Mouse (Mus musculus) Patski (cell line): ENCODE measurements around the gene Tert. TPM values are rescaled to one million over a fixed set of nuclear protein-coding genes. Genes with fewer than 3 reads are reported as not detected.

Source experiments
- ATAC-seq: fragments of 100-300 bp; one replicate; pipeline ENCODE4 v1.8.0; 2021
- CTCF ChIA-PET: fragments of 350-600 bp; sonication (Branson Sonifier 250); formaldehyde crosslinking; loops from one replicate; lab custom pipeline; 2022; ENCODE audit warnings: inconsistent platforms; lab: Charles Lee
- POLR2A ChIA-PET: fragments of 350-600 bp; sonication (Branson Sonifier 250); formaldehyde crosslinking; loops from one replicate; lab custom pipeline; 2022; ENCODE audit warnings: antibody characterized with exemption, inconsistent platforms; lab: Charles Lee
- DNase-seq: peaks from one replicate; pipeline ENCODE4 v3.0.0-alpha.2; 2011; ENCODE audit warnings: low read depth, low spot score
- H3K27me3 ChIP-seq: fragments of 371-371 bp; one replicate; pipeline ENCODE4 v1.5.1; 2021
- CTCF ChIP-seq: fragments of 100-300 bp; IDR thresholded peaks from one replicate; pipeline ENCODE4 v1.5.1; 2021
- in situ Hi-C: fragments of 300-500 bp; cut with MboI; formaldehyde crosslinking; loops from 3 replicates; pipeline ENCODE4 v1.11.1; 2018; ENCODE audit warnings: low pct_unique_long_range_greater_than_20kb, mixed read lengths
- polyA plus RNA-seq: library from polyadenylated mRNA; unstranded; gene quantifications from one replicate; pipeline ENCODE4 v1.2.3, GENCODE M21; 2021

The Tert gene
- polyA plus RNA-seq, 1 experiment from 2014 or later: 3.7 TPM

DNA sequence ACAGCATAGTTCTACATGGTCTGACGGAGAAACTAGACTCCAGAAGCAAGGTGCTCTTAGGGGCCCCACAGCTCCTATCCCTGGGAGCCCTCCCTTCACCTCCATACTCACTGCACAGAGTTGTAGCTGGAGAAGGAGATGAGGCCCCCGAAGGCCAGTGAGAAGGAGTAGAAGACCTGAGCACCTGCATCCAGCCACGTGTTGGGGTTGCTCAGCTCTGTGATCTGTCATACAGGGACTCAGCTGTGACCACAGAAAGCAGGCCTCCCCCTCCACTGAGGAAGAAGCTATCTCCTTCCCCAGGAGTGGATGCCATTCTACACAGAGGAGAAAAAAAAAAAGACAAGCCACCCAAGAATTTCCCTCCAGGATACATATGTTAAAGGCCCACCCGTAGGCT is 62.2 kb downstream of the Tert start:
- ChIA-PET POLR2A (interaction anchor here (1.4 kb wide), 1 partner anchor 41 kb away, joined by 5 read pairs; no protein-coding TSS in a partner anchor), CTCF (interaction anchor here (2.0 to 2.4 kb wide), 2 partner anchors 10 to 42 kb away, joined by 4 to 12 read pairs; partner anchors contain the start of gene Slc6a18)
- no peak for DNase-seq
- in situ Hi-C loops: no loop called here
- no peak for TF ChIP-seq CTCF
- no peaks in the 10 kb centered on the region for H3K27me3 ChIP-seq
- ATAC-seq: no peak

DNA sequence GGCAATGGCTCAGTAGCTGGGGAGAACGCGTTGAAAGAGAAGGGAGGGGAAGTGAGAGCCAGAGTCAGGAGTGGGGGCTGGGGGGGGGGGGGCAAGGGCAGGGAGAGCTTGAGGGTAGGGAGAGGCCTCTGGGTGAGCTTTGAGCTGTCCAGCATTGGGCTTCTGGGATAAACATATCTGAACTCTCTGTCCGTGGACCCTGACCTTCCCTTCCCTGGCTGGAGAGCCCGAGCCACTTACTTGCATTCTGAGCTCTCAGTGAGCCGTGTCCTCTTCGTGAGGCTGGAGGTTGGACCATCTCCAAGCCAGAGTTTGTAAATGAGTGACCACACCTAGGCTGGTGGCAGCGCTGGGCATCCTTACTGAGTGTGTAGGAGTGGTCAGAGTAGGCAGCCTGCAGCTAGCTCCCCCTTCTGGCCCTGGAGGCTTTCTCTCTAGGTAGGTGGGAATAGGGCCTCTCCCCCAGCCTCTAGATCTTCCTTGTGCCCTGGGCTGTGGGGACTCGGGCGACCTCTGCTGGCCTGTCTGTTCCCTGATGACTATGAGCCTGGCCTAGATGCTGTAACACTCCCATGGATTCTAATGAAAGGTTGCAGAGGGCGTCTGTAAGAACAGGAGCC is 65.6 kb downstream of the Tert start:
- in situ Hi-C loops: loop anchor here (5.0 kb wide), 3 partner anchors 45 to 265 kb away; no protein-coding TSS in a partner anchor
- H3K27me3 ChIP-seq: no peaks in the 10 kb centered on the region
- ATAC-seq: peak; percentile 99
- POLR2A ChIA-PET: interaction anchor here (0.5 to 2.4 kb wide), 5 partner anchors 9 to 268 kb away, joined by 3 to 10 read pairs (median 4); no protein-coding TSS in a partner anchor
- DNase-seq: peak; percentile 100
- CTCF ChIA-PET: interaction anchor here (0.6 to 6.5 kb wide), 31 partner anchors 9 to 263 kb away, joined by 3 to 196 read pairs (median 4); partner anchors contain the start of genes Slc6a18 and Slc6a19
- no peak for TF ChIP-seq CTCF

DNA sequence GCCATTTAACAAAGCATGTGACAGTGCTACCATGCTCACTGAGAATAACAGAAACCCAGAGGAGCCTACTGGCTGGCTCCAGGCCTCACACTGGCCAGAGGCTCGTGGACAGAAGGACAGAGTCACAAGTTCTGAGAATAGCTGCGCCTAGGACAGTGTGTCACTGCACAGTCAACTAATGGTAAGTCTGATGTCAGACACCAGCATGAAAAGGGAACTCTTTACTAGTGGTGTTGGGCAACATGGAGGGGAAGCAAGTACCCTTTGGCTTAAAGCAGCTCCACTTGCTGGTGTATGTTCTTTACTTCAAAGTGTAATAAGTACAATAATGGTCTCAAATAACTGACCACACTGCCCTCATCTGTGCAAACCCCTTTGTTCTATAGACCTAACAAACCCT is 66.6 kb downstream of the Tert start:
- in situ Hi-C loops: loop anchor here (5.0 kb wide), 3 partner anchors 46 to 266 kb away; no protein-coding TSS in a partner anchor
- no peak for ATAC-seq
- no peak for TF ChIP-seq CTCF
- CTCF ChIA-PET: interaction anchor here (0.7 to 6.5 kb wide), 20 partner anchors 8 to 84 kb away, joined by 3 to 196 read pairs (median 4); partner anchors contain the start of genes Slc6a18 and Slc6a19
- POLR2A ChIA-PET: interaction anchor here (0.5 to 2.4 kb wide), 5 partner anchors 10 to 159 kb away, joined by 3 to 10 read pairs (median 3); no protein-coding TSS in a partner anchor
- H3K27me3 ChIP-seq: no peaks in the 10 kb centered on the region
- DNase-seq: no peak

DNA sequence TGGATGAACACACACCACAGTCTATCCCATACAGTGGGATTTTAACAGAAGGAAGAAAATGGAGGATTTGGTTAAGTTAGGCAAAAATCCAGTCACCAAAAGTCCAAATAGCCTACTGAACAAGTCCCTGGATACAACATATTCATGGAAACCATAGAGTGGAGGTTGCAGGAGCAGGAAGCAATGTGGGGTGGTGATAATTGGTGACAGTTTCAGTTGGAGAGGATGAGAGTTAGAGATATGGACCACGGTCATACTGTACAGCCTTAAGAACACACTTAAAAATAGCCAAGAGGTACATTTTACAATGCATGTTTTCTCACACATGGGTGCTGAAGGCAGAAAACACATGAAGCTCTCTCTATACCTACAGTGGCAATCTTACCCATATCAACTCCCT is 68.3 kb downstream of the Tert start:
- ATAC-seq: no peak
- no peak for DNase-seq
- ChIA-PET POLR2A (no interaction called here), CTCF (interaction anchor here (1.1 to 6.5 kb wide), 3 partner anchors 19 to 80 kb away, joined by 4 to 196 read pairs (median 13); no protein-coding TSS in a partner anchor)
- no peak for TF ChIP-seq CTCF
- no peaks in the 10 kb centered on the region for H3K27me3 ChIP-seq
- in situ Hi-C loops: loop anchor here (5.0 kb wide), 3 partner anchors 48 to 268 kb away; no protein-coding TSS in a partner anchor

DNA sequence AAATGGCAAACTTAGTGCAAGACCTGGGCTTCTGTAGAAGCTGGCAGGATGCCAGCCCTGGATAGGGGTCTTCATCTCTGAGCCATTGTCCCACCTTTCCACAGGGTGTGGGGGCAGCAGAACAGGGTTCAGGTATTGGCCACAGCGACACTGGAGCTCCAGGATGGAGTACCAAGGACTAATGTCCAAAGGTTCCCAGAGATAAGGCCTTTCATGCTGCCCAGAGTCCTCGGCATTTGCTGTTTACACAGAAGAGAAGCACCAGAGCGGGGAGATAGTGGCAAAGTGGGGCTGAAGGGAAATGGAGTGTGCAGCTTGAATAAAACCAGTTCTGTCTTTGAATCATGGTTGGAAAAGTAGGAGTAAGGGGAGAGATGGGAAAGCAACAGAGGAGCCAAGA is 69.8 kb downstream of the Tert start:
- no peaks in the 10 kb centered on the region for H3K27me3 ChIP-seq
- DNase-seq (no peak), ATAC-seq (no peak)
- ChIA-PET CTCF (interaction anchor here (1.2 to 6.5 kb wide), 3 partner anchors 16 to 51 kb away, joined by 3 to 196 read pairs (median 13); no protein-coding TSS in a partner anchor), POLR2A (no interaction called here)
- TF ChIP-seq CTCF: no peak
- in situ Hi-C loops: no loop called here

Other genes starting within 250 kb of the Tert start
- 73.9 TPM for gene Lpcat1, start 159.7 kb upstream of the Tert start, polyA plus RNA-seq
- gene Slc6a3, start 90.2 kb upstream of the Tert start, polyA plus RNA-seq: not detected
- 215 TPM for gene Clptm1l, start 22.9 kb upstream of the Tert start, polyA plus RNA-seq
- gene Slc6a18, start 51.1 kb downstream of the Tert start, polyA plus RNA-seq: 23.7 TPM
- gene Slc6a19, start 78.0 kb downstream of the Tert start, polyA plus RNA-seq: 20.4 TPM
- 120 TPM for gene Slc12a7, start 106.2 kb downstream of the Tert start, polyA plus RNA-seq
- gene Nkd2, start 220.7 kb downstream of the Tert start, polyA plus RNA-seq: 0.42 TPM